Mouse (Mus musculus): ENCODE measurements around the gene Gbp9.
"Not testable (repeated sequence)": the region's sequence is repeated elsewhere in the genome, so short reads cannot be mapped to it uniquely, and the experiment has no call there.

The Gbp9 gene

GRCm38 (mm10) chr5:105139409-105140088 is at the start of gene Gbp9, which contains the start of the genes Gbp8 and Gbp4:
Gene Gbp9 (minus strand): TSS chr5:105139539.
Gene Gbp8 (minus strand): TSS chr5:105139540.
Gene Gbp4 (minus strand): TSS chr5:105139586.
- peak; percentile 8 to 56 for DNase-seq (ENCODE audit: low spot score in 2 of 2)

- no peak for DNase-seq (ENCODE audit: low spot score in 2 of 2)
Observed at GRCm38 (mm10) chr5:105181446-105181845, 42.1 kb upstream of the Gbp9 start.

- DNase-seq (ENCODE audit: low spot score in 2 of 2) = no peak
Observed at GRCm38 (mm10) chr5:105156582-105156981, 17.2 kb upstream of the Gbp9 start.

GRCm38 (mm10) chr5:105154049-105154448 is 14.7 kb upstream of the Gbp9 start:
- no peak for DNase-seq (ENCODE audit: low spot score in 2 of 2)

- not testable (repeated sequence) for DNase-seq (ENCODE audit: low spot score in 2 of 2)
Observed at GRCm38 (mm10) chr5:105148062-105148461, 8.7 kb upstream of the Gbp9 start.

- DNase-seq (ENCODE audit: low spot score in 2 of 2) = no peak
Observed at GRCm38 (mm10) chr5:105146447-105146846, 7.1 kb upstream of the Gbp9 start.

GRCm38 (mm10) chr5:105145731-105146130 is 6.4 kb upstream of the Gbp9 start:
- not testable (repeated sequence) for DNase-seq (ENCODE audit: low spot score in 2 of 2)

GRCm38 (mm10) chr5:105140089-105140810 is 911 bp upstream of the Gbp9 start:
- DNase-seq (ENCODE audit: low spot score in 2 of 2) = not testable (repeated sequence)

GRCm38 (mm10) chr5:105138906-105139305 is 433 bp downstream of the Gbp9 start:
- DNase-seq (ENCODE audit: low spot score in 2 of 2) = no peak

GRCm38 (mm10) chr5:105136706-105137304 is 2.5 kb downstream of the Gbp9 start:
- not testable (repeated sequence) for DNase-seq (ENCODE audit: low spot score in 2 of 2)

- DNase-seq (ENCODE audit: low spot score in 2 of 2) = not testable (repeated sequence)
Observed at GRCm38 (mm10) chr5:105121731-105122130, 17.6 kb downstream of the Gbp9 start.

GRCm38 (mm10) chr5:105115740-105116139 is 23.6 kb downstream of the Gbp9 start:
- no peak for DNase-seq (ENCODE audit: low spot score in 2 of 2)

- peak in 1 of 2 experiments; percentile 52 for DNase-seq (ENCODE audit: low spot score in 2 of 2)
Observed at GRCm38 (mm10) chr5:105114696-105115095, 24.6 kb downstream of the Gbp9 start.

- no peak for DNase-seq (ENCODE audit: low spot score in 2 of 2)
Observed at GRCm38 (mm10) chr5:105113656-105114055, 25.7 kb downstream of the Gbp9 start.

GRCm38 (mm10) chr5:105110271-105110852 is 29.0 kb downstream of the Gbp9 start:
- peak; percentile 41 to 76 for DNase-seq (ENCODE audit: low spot score in 2 of 2)

GRCm38 (mm10) chr5:105109775-105110174 is 29.6 kb downstream of the Gbp9 start:
- DNase-seq (ENCODE audit: low spot score in 2 of 2) = not testable (repeated sequence)

GRCm38 (mm10) chr5:105105689-105106088 is 33.6 kb downstream of the Gbp9 start:
- not testable (repeated sequence) for DNase-seq (ENCODE audit: low spot score in 2 of 2)

GRCm38 (mm10) chr5:105081900-105082299 is 57.4 kb downstream of the Gbp9 start:
- DNase-seq (ENCODE audit: low spot score in 2 of 2) = no peak

- not testable (repeated sequence) for DNase-seq (ENCODE audit: low spot score in 2 of 2)
Observed at GRCm38 (mm10) chr5:105068356-105068755, 71.0 kb downstream of the Gbp9 start.

- not testable (repeated sequence) for DNase-seq (ENCODE audit: low spot score in 2 of 2)
Observed at GRCm38 (mm10) chr5:105064443-105064842, 74.9 kb downstream of the Gbp9 start.

GRCm38 (mm10) chr5:105063321-105063720 is 76.0 kb downstream of the Gbp9 start:
- DNase-seq (ENCODE audit: low spot score in 2 of 2) = no peak

GRCm38 (mm10) chr5:105062403-105062802 is 76.9 kb downstream of the Gbp9 start:
- not testable (repeated sequence) for DNase-seq (ENCODE audit: low spot score in 2 of 2)
